Mouse (Mus musculus) hindbrain, embryonic 14.5 days (tissue): ENCODE data around the gene Gfi1. TPM values are rescaled to one million over a fixed set of nuclear protein-coding genes. Genes with fewer than 3 reads are reported as not detected.

Experiments used
- ATAC-seq: fragments of 200-750 bp; cut with Nextera tagmentation; 2 replicates; pipeline ENCODE4 v1.8.0; 2017; ENCODE audit warnings: moderate number of reproducible peaks, mild to moderate bottlenecking, moderate TSS enrichment, moderate library complexity; ENCODE audit not compliant: low FRiP score
- DNase-seq: peaks from one replicate; pipeline ENCODE4 v3.0.0-alpha.2; 2015; ENCODE audit warnings: low spot score
- H3K27ac ChIP-seq: fragments of 300-500 bp; sonication (generic); 2 replicates; pipeline ENCODE4 v1.5.1; 2014; ENCODE audit warnings: mild to moderate bottlenecking, moderate library complexity
- H3K27me3 ChIP-seq: fragments of 300-500 bp; sonication (generic); 2 replicates; pipeline ENCODE4 v1.6.1; 2014; ENCODE audit warnings: mild to moderate bottlenecking, low read length, mixed read lengths; ENCODE audit not compliant: control insufficient read depth, insufficient read depth
- H3K36me3 ChIP-seq: fragments of 300-500 bp; sonication (generic); replicated peaks from 2 replicates; pipeline ENCODE4 v1.6.1; 2014; ENCODE audit not compliant: control insufficient read depth, insufficient read depth
- H3K4me1 ChIP-seq: fragments of 300-500 bp; sonication (generic); replicated peaks from 2 replicates; pipeline ENCODE4 v1.6.1; 2014; ENCODE audit warnings: antibody characterized with exemption, low read length, mixed read lengths; ENCODE audit not compliant: control insufficient read depth, insufficient read depth
- H3K4me2 ChIP-seq: fragments of 300-500 bp; sonication (generic); replicated peaks from 2 replicates; pipeline ENCODE4 v1.6.1; 2014; ENCODE audit warnings: mild to moderate bottlenecking, moderate library complexity
- H3K4me3 ChIP-seq: fragments of 300-500 bp; sonication (generic); replicated peaks from 2 replicates; pipeline ENCODE4 v1.5.1; 2014; ENCODE audit warnings: mild to moderate bottlenecking, low read length
- H3K9ac ChIP-seq: fragments of 300-500 bp; sonication (generic); 2 replicates; pipeline ENCODE4 v1.6.1; 2014
- H3K9me3 ChIP-seq: fragments of 300-500 bp; sonication (generic); 2 replicates; pipeline ENCODE4 v1.6.1; 2016; ENCODE audit warnings: low read length; ENCODE audit not compliant: control insufficient read depth
- WGBS: fragments of 180-500 bp; shearing (Covaris S2); extraction: QIAGEN DNeasy Blood & Tissue Kit; methylation state at CpG from one replicate; pipeline ENCODE4 v1.1.7; 2014; 5-methylcytosine and 5-hydroxymethylcytosine counted together
- polyA plus RNA-seq: library from polyadenylated mRNA; unstranded; fragments of >200 nt; fragmentation: Nextera tagmentation; extraction: Ambion mirVana; gene quantifications from 2 replicates; pipeline ENCODE4 v1.2.1, GENCODE M21; 2014

The Gfi1 gene
- polyA plus RNA-seq, 1 experiment from 2014 or later, result not detected

GRCm38 (mm10) chr5:107695019-107695418 is 30.8 kb downstream of the Gfi1 start:
- H3K9ac ChIP-seq, result no peak overlapping the region
- H3K36me3 ChIP-seq, result no peaks in the 10 kb centered on the region
- no peak for ATAC-seq
- no peak overlapping the region for H3K4me2 ChIP-seq
- H3K4me3 ChIP-seq, result no peak overlapping the region
- 86% methylated on average over 3 of the region's 3 CpGs for WGBS
- DNase-seq, result no peak
- H3K27me3 ChIP-seq, result peaks cover 1% of the 10 kb centered on the region; the same call in 1 of the 2 replicates
- no peak overlapping the region for H3K27ac ChIP-seq
- no peaks in the 10 kb centered on the region for H3K4me1 ChIP-seq
- H3K9me3 ChIP-seq, result no peaks in the 10 kb centered on the region

GRCm38 (mm10) chr5:107688499-107688866 is 37.4 kb downstream of the Gfi1 start:
- peak; percentile 60 for ATAC-seq
- no peak for DNase-seq
- peaks cover 11% of the 10 kb centered on the region for H3K27me3 ChIP-seq
- peaks cover 5% of the 10 kb centered on the region for H3K4me1 ChIP-seq
- peak overlapping the region; percentile 56 for H3K9ac ChIP-seq
- H3K4me3 ChIP-seq, result peak overlapping the region; percentile 47
- WGBS, result 27% methylated on average over 9 of the region's 9 CpGs
- H3K4me2 ChIP-seq, result peak overlapping the region; percentile 64
- H3K9me3 ChIP-seq, result no peaks in the 10 kb centered on the region
- H3K36me3 ChIP-seq, result no peaks in the 10 kb centered on the region
- 0 out of 2 replicates have a peak overlapping the region, but pooled peaks have one; percentile 9 for H3K27ac ChIP-seq

- ATAC-seq (peak; percentile 92), DNase-seq (peak; percentile 79)
- WGBS, result 15% methylated on average over 46 of the region's 46 CpGs
- Histone ChIP-seq H3K9me3 (no peaks in the 10 kb centered on the region), H3K4me2 (peak overlapping the region; percentile 64), H3K9ac (peak overlapping the region; percentile 56), H3K4me1 (peaks cover 5% of the 10 kb centered on the region), H3K4me3 (peak overlapping the region; percentile 47), H3K27me3 (peaks cover 11% of the 10 kb centered on the region), H3K27ac (0 out of 2 replicates have a peak overlapping the region, but pooled peaks have one; percentile 9), H3K36me3 (no peaks in the 10 kb centered on the region)
Measured at GRCm38 (mm10) chr5:107687592-107688498, 38.0 kb downstream of the Gfi1 start.

GRCm38 (mm10) chr5:107687161-107687560 is 38.7 kb downstream of the Gfi1 start:
- Histone ChIP-seq H3K27ac (no peak overlapping the region), H3K9me3 (no peaks in the 10 kb centered on the region), H3K36me3 (no peaks in the 10 kb centered on the region), H3K4me2 (no peak overlapping the region), H3K9ac (no peak overlapping the region), H3K4me1 (peaks cover 5% of the 10 kb centered on the region), H3K4me3 (no peak overlapping the region), H3K27me3 (peaks cover 11% of the 10 kb centered on the region)
- DNase-seq (no peak), ATAC-seq (no peak)
- 90% methylated on average over 5 of the region's 5 CpGs for WGBS

GRCm38 (mm10) chr5:107684380-107684779 is 41.5 kb downstream of the Gfi1 start:
- Histone ChIP-seq H3K27ac (no peak overlapping the region), H3K27me3 (peaks cover 3% of the 10 kb centered on the region; the same call in 1 of the 2 replicates), H3K4me1 (peaks cover 5% of the 10 kb centered on the region), H3K9ac (no peak overlapping the region), H3K4me3 (no peak overlapping the region), H3K36me3 (no peaks in the 10 kb centered on the region), H3K4me2 (no peak overlapping the region), H3K9me3 (no peaks in the 10 kb centered on the region)
- WGBS, result 82% methylated on average over 2 of the region's 2 CpGs
- DNase-seq (no peak), ATAC-seq (no peak)

- no peaks in the 10 kb centered on the region for H3K36me3 ChIP-seq
- ATAC-seq, result no peak
- H3K4me2 ChIP-seq, result no peak overlapping the region
- DNase-seq, result no peak
- H3K27me3 ChIP-seq, result no peaks in the 10 kb centered on the region
- H3K4me1 ChIP-seq, result no peaks in the 10 kb centered on the region
- H3K9ac ChIP-seq, result no peak overlapping the region
- no peaks in the 10 kb centered on the region for H3K9me3 ChIP-seq
- no peak overlapping the region for H3K4me3 ChIP-seq
- 81% methylated on average over 5 of the region's 5 CpGs for WGBS
- no peak overlapping the region for H3K27ac ChIP-seq
Measured at GRCm38 (mm10) chr5:107681300-107681699, 44.5 kb downstream of the Gfi1 start.

GRCm38 (mm10) chr5:107678392-107678791 is 47.4 kb downstream of the Gfi1 start:
- no peak overlapping the region for H3K4me2 ChIP-seq
- H3K4me3 ChIP-seq, result no peak overlapping the region
- no peaks in the 10 kb centered on the region for H3K36me3 ChIP-seq
- no peaks in the 10 kb centered on the region for H3K9me3 ChIP-seq
- H3K4me1 ChIP-seq, result no peaks in the 10 kb centered on the region
- ATAC-seq (no peak), DNase-seq (no peak)
- WGBS, result 62% methylated on average over 5 of the region's 5 CpGs
- H3K9ac ChIP-seq, result no peak overlapping the region
- H3K27me3 ChIP-seq, result no peaks in the 10 kb centered on the region
- no peak overlapping the region for H3K27ac ChIP-seq

Other genes starting within 250 kb of the Gfi1 start
- 0.39 and 0.91 TPM in 2 replicates for gene Gm42669, start 218.4 kb downstream of the Gfi1 start, polyA plus RNA-seq
- 0.17 and 0.20 TPM in 2 replicates for gene 1700028K03Rik, start 191.3 kb downstream of the Gfi1 start, polyA plus RNA-seq
- 25.9 and 26.6 TPM in 2 replicates for gene Rpap2, start 128.7 kb downstream of the Gfi1 start, polyA plus RNA-seq
- 33.7 and 36.1 TPM in 2 replicates for gene Glmn, start 128.1 kb downstream of the Gfi1 start, polyA plus RNA-seq
- gene Ube2d2b, start 104.1 kb upstream of the Gfi1 start, polyA plus RNA-seq, result 0.12 and 0.23 TPM in 2 replicates
- gene Evi5, start 149.1 kb upstream of the Gfi1 start, polyA plus RNA-seq, result 49.1 and 53.3 TPM in 2 replicates
- gene Rpl5, start 174.5 kb upstream of the Gfi1 start, polyA plus RNA-seq, result 52.2 and 62.2 TPM in 2 replicates